Mouse (Mus musculus) lung, adult 10 weeks (tissue): ENCODE results near the gene Tlx1. TPM values are rescaled to one million over a fixed set of nuclear protein-coding genes. Genes with fewer than 3 reads are reported as not detected.

Experiments
- polyA plus RNA-seq: library from polyadenylated mRNA; stranded (reverse); fragments of 350-450 nt; fragmentation: Illumina TruSeq; extraction: RNeasy Lipid Tissue Mini Kit (QIAGEN cat#74804); gene quantifications from one replicate; pipeline ENCODE4 v1.2.3, GENCODE M21; 2014; ENCODE audit warnings: low read depth, low replicate concordance; ENCODE audit not compliant: insufficient read depth

Tlx1 gene
- polyA plus RNA-seq: not detected

DNA sequence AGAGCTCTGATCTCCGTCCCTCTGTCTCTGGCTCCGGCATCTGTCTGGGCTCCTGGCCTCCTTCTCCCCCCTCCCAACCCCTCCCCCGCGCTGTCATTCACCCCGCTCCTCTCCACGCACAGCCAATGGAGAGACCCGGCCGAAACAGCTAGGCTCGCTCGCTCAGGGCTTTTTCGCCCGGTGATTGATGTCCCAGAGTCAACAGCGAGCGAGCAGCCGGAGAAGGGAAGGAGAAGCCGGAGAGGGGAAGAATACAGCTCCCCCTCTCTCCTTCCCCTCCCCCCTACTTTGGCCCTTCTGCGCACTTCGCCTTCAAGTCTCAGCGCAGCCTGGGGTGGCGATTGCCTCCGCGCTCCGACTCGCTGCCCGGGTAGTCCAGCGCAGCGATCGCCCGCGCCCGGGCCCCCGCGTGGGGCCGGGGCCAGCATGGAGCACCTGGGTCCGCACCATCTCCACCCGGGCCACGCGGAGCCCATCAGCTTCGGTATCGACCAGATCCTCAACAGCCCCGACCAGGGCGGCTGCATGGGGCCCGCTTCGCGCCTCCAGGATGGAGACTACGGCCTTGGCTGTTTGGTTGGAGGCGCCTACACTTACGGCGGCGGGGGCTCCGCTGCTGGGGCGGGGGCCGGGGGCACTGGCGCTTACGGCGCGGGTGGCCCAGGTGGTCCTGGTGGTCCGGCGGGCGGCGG, at the start of gene Tlx1:
Gene Tlx1 (plus strand): TSS at position 191 of the 692 bp plus-strand sequence.

Other genes with a start within 250 kb of the Tlx1 start
- gene Slf2, start 219.5 kb upstream of the Tlx1 start, polyA plus RNA-seq: 5.6 TPM
- 0.51 TPM for gene Sema4g, start 161.6 kb upstream of the Tlx1 start, polyA plus RNA-seq
- 6.2 TPM for gene Twnk, start 145.0 kb upstream of the Tlx1 start, polyA plus RNA-seq
- gene Mrpl43, start 144.2 kb upstream of the Tlx1 start, polyA plus RNA-seq: 33.3 TPM
- gene Lzts2, start 136.3 kb upstream of the Tlx1 start, polyA plus RNA-seq: 32.7 TPM
- gene Pdzd7, start 105.0 kb upstream of the Tlx1 start, polyA plus RNA-seq: 0.10 TPM
- 27.9 TPM for gene Sfxn3, start 103.2 kb upstream of the Tlx1 start, polyA plus RNA-seq
- gene Kazald1, start 75.4 kb upstream of the Tlx1 start, polyA plus RNA-seq: 13.9 TPM
- gene Lbx1, start 85.1 kb downstream of the Tlx1 start, polyA plus RNA-seq: not detected
- 12.5 TPM for gene Btrc, start 213.1 kb downstream of the Tlx1 start, polyA plus RNA-seq